Mouse (Mus musculus) midbrain, embryonic 14.5 days (tissue): ENCODE data around the gene Ypel4. TPM values are rescaled to one million over a fixed set of nuclear protein-coding genes. Genes with fewer than 3 reads are reported as not detected.

Experiments used
- ATAC-seq: fragments of 200-750 bp; cut with Nextera tagmentation; 2 replicates; pipeline ENCODE4 v1.8.0; 2017; ENCODE audit warnings: moderate number of reproducible peaks, moderate library complexity; ENCODE audit not compliant: low FRiP score, low TSS enrichment
- DNase-seq: peaks from one replicate; pipeline ENCODE4 v3.0.0-alpha.2; 2015
- H3K27ac ChIP-seq: fragments of 300-500 bp; sonication (generic); replicated peaks from 2 replicates; pipeline ENCODE4 v1.5.1; 2014; ENCODE audit warnings: mild to moderate bottlenecking, low read depth, low read length, moderate library complexity
- H3K27me3 ChIP-seq: fragments of 300-500 bp; sonication (generic); 2 replicates; pipeline ENCODE4 v1.6.1; 2014; ENCODE audit warnings: low read length, control low read depth, mixed read lengths; ENCODE audit not compliant: control insufficient read depth, insufficient read depth
- H3K36me3 ChIP-seq: fragments of 300-500 bp; sonication (generic); 2 replicates; pipeline ENCODE4 v1.6.1; 2014; ENCODE audit warnings: low read length, control low read depth; ENCODE audit not compliant: control insufficient read depth, insufficient read depth
- H3K4me1 ChIP-seq: fragments of 300-500 bp; sonication (generic); 2 replicates; pipeline ENCODE4 v1.6.1; 2014; ENCODE audit warnings: mild to moderate bottlenecking, antibody characterized with exemption, low read length, control low read depth; ENCODE audit not compliant: control insufficient read depth, insufficient read depth
- H3K4me2 ChIP-seq: fragments of 300-500 bp; sonication (generic); 2 replicates; pipeline ENCODE4 v1.6.1; 2014; ENCODE audit warnings: mild to moderate bottlenecking, low read length, moderate library complexity
- H3K4me3 ChIP-seq: fragments of 300-500 bp; sonication (generic); replicated peaks from 2 replicates; pipeline ENCODE4 v1.5.1; 2014; ENCODE audit warnings: low read depth, low read length
- H3K9ac ChIP-seq: fragments of 300-500 bp; sonication (generic); replicated peaks from 2 replicates; pipeline ENCODE4 v1.6.1; 2014; ENCODE audit warnings: mild to moderate bottlenecking, low read length, moderate library complexity
- H3K9me3 ChIP-seq: fragments of 300-500 bp; sonication (generic); 2 replicates; pipeline ENCODE4 v1.6.1; 2016; ENCODE audit warnings: low read length, control low read depth, mixed read lengths; ENCODE audit not compliant: control insufficient read depth
- WGBS: fragments of 180-500 bp; shearing (Covaris S2); extraction: QIAGEN DNeasy Blood & Tissue Kit; methylation state at CpG from one replicate; pipeline ENCODE4 v1.1.7; 2014; 5-methylcytosine and 5-hydroxymethylcytosine counted together
- polyA plus RNA-seq: library from polyadenylated mRNA; unstranded; fragments of >200 nt; fragmentation: Nextera tagmentation; extraction: Ambion mirVana; gene quantifications from 2 replicates; pipeline ENCODE4 v1.2.1, GENCODE M21; 2014

Gene Ypel4
- polyA plus RNA-seq, 1 experiment from 2014 or later = 23.5 TPM

GRCm38 (mm10) chr2:84743561-84743960, 9.7 kb downstream of the Ypel4 start, which contains the start of gene Gm19426:
Gene Gm19426, minus strand, starts transcription at chr2:84743655.
- Histone ChIP-seq H3K4me3 (peak within 1 kb of the TSS; percentile 72), H3K27me3 (no peaks in the 10 kb centered on the region), H3K36me3 (no peaks in the 10 kb centered on the region), H3K9ac (peak within 1 kb of the TSS; percentile 91), H3K9me3 (no peaks in the 10 kb centered on the region), H3K27ac (peak within 1 kb of the TSS; percentile 97), H3K4me2 (peak within 1 kb of the TSS; percentile 86), H3K4me1 (peaks cover 29% of the 10 kb centered on the region)
- peak; percentile 95 for DNase-seq
- WGBS = under 1% methylated on average over 25 of the region's 25 CpGs
- peak; percentile 91 for ATAC-seq

GRCm38 (mm10) chr2:84744126-84744525, 10.3 kb downstream of the Ypel4 start:
- Histone ChIP-seq H3K27ac (peak overlapping the region; percentile 97), H3K36me3 (no peaks in the 10 kb centered on the region), H3K9me3 (no peaks in the 10 kb centered on the region), H3K4me1 (peaks cover 26% of the 10 kb centered on the region), H3K4me3 (peak overlapping the region; percentile 72), H3K4me2 (peak overlapping the region; percentile 86), H3K27me3 (no peaks in the 10 kb centered on the region), H3K9ac (peak overlapping the region; percentile 34; the same call in 1 of the 2 replicates)
- DNase-seq (peak; percentile 58), ATAC-seq (peak; percentile 21)
- 1% methylated on average over 10 of the region's 10 CpGs for WGBS

- Histone ChIP-seq H3K27ac (no peak overlapping the region), H3K9ac (no peak overlapping the region), H3K4me3 (no peak overlapping the region), H3K36me3 (no peaks in the 10 kb centered on the region), H3K9me3 (no peaks in the 10 kb centered on the region), H3K4me1 (no peaks in the 10 kb centered on the region), H3K27me3 (no peaks in the 10 kb centered on the region), H3K4me2 (no peak overlapping the region)
- DNase-seq (no peak), ATAC-seq (no peak)
- 80% methylated on average over 6 of the region's 6 CpGs for WGBS
Measured at GRCm38 (mm10) chr2:84750115-84750514, 16.3 kb downstream of the Ypel4 start.

GRCm38 (mm10) chr2:84756245-84756644, 22.4 kb downstream of the Ypel4 start:
- H3K27me3 ChIP-seq = no peaks in the 10 kb centered on the region
- H3K4me3 ChIP-seq = no peak overlapping the region
- H3K4me2 ChIP-seq = no peak overlapping the region
- WGBS = 88% methylated on average over 5 of the region's 5 CpGs
- DNase-seq (no peak), ATAC-seq (no peak)
- no peak overlapping the region for H3K27ac ChIP-seq
- no peaks in the 10 kb centered on the region for H3K36me3 ChIP-seq
- H3K9me3 ChIP-seq = no peaks in the 10 kb centered on the region
- no peaks in the 10 kb centered on the region for H3K4me1 ChIP-seq
- H3K9ac ChIP-seq = no peak overlapping the region

GRCm38 (mm10) chr2:84757026-84757682, 23.3 kb downstream of the Ypel4 start:
- no peak for ATAC-seq
- no peak for DNase-seq
- H3K9me3 ChIP-seq = no peaks in the 10 kb centered on the region
- WGBS = 55% methylated on average over 7 of the region's 7 CpGs
- H3K27me3 ChIP-seq = no peaks in the 10 kb centered on the region
- H3K9ac ChIP-seq = no peak overlapping the region
- H3K4me1 ChIP-seq = no peaks in the 10 kb centered on the region
- H3K36me3 ChIP-seq = no peaks in the 10 kb centered on the region
- H3K4me3 ChIP-seq = no peak overlapping the region
- no peak overlapping the region for H3K27ac ChIP-seq
- H3K4me2 ChIP-seq = no peak overlapping the region

DNA sequence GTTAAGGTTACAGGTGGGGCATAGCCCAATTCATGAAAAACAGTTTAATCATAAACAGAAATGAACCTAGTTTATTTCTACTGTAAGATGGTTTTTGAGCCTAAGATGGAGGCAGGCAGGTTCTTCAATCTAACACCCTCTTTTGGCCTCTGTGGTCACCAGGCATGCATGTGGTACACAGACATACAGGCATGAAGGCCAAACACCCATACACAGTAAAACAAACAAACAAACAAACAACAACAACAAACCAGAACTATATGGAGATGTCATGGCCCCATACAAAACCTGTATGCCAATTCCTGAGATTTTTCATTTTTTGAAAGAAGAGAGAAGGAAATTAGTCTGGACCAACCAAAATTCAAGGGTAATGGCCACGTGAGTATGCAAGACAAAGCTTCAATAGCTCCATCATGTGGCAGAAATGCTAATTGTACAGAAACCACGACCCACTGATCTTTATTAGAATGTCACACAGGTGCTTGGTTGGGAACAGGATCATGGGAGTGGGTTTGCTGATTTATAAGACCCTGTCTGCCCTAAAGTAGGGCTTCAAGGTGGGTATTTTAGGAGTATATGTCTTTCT, 24.8 kb downstream of the Ypel4 start:
- WGBS = 2% methylated on average over 2 of the region's 2 CpGs
- DNase-seq (peak; percentile 82), ATAC-seq (peak; percentile 68; the same call in 1 of the 2 replicates)

GRCm38 (mm10) chr2:84760777-84761176, 26.9 kb downstream of the Ypel4 start:
- ATAC-seq (no peak), DNase-seq (no peak)
- Histone ChIP-seq H3K27ac (no peak overlapping the region), H3K9me3 (no peaks in the 10 kb centered on the region), H3K9ac (no peak overlapping the region), H3K4me2 (no peak overlapping the region), H3K4me3 (no peak overlapping the region), H3K27me3 (no peaks in the 10 kb centered on the region), H3K36me3 (0 out of 2 replicates have a peak, but pooled peaks cover 5% of the 10 kb centered on the region), H3K4me1 (no peaks in the 10 kb centered on the region)
- WGBS = 68% methylated on average over 8 of the region's 8 CpGs

More for the DNA sequence above, 24.8 kb downstream of the Ypel4 start:
- Histone ChIP-seq H3K36me3 (no peaks in the 10 kb centered on the region), H3K9me3 (no peaks in the 10 kb centered on the region), H3K27ac (no peak overlapping the region), H3K4me1 (no peaks in the 10 kb centered on the region), H3K9ac (no peak overlapping the region), H3K27me3 (no peaks in the 10 kb centered on the region), H3K4me3 (no peak overlapping the region), H3K4me2 (no peak overlapping the region)

- no peak overlapping the region for H3K9ac ChIP-seq
- no peak overlapping the region for H3K27ac ChIP-seq
- H3K27me3 ChIP-seq = no peaks in the 10 kb centered on the region
- no peak overlapping the region for H3K4me3 ChIP-seq
- 0 out of 2 replicates have a peak, but pooled peaks cover 6% of the 10 kb centered on the region for H3K36me3 ChIP-seq
- ATAC-seq (no peak), DNase-seq (no peak)
- no peaks in the 10 kb centered on the region for H3K4me1 ChIP-seq
- H3K9me3 ChIP-seq = no peaks in the 10 kb centered on the region
- 88% methylated on average over 3 of the region's 3 CpGs for WGBS
- H3K4me2 ChIP-seq = no peak overlapping the region
Measured at GRCm38 (mm10) chr2:84761309-84761708, 27.5 kb downstream of the Ypel4 start.

DNA sequence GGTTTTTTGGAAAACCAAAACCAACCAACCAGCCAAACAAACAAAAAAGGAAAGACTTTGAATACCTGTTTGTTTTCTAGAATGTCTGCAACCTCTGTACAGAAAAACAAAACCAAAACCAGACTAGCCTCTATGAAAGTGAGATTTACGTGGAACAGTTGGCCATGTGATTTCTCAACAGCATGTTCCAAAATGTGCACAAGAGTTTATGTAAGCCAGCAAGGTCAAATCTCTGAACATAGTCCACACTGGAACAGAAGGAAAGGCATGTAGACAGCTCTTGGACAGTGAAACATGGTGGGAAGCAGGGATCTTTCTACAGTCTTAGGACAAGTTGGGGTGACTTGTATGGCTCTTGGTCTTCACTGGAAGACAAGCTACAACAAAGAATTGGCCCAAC, 28.0 kb downstream of the Ypel4 start:
- ATAC-seq (no peak), DNase-seq (no peak)
- H3K27me3 ChIP-seq = no peaks in the 10 kb centered on the region
- no peak overlapping the region for H3K4me3 ChIP-seq
- no peak overlapping the region for H3K9ac ChIP-seq
- H3K4me2 ChIP-seq = no peak overlapping the region
- 91% methylated on average over 1 of the region's 1 CpGs for WGBS
- H3K4me1 ChIP-seq = no peaks in the 10 kb centered on the region
- no peak overlapping the region for H3K27ac ChIP-seq
- 0 out of 2 replicates have a peak, but pooled peaks cover 6% of the 10 kb centered on the region for H3K36me3 ChIP-seq
- H3K9me3 ChIP-seq = no peaks in the 10 kb centered on the region
